Mouse (Mus musculus) cortical plate, adult 2 months (tissue): ENCODE data around the gene Lpp.

ENCODE experiments used
- CTCF ChIP-seq: fragments of 200-500 bp; IDR thresholded peaks from 2 replicates; pipeline ENCODE4 v1.5.1; 2011; ENCODE audit warnings: mild to moderate bottlenecking, control low read depth, low read length; ENCODE audit not compliant: insufficient read depth; ENCODE audit errors: extremely low read depth
- POLR2A ChIP-seq: fragments of 200-500 bp; IDR thresholded peaks from 2 replicates; pipeline ENCODE4 v1.6.1; 2011; ENCODE audit warnings: mild to moderate bottlenecking, low read length, control low read depth; ENCODE audit not compliant: insufficient read depth; ENCODE audit errors: extremely low read depth

- TF ChIP-seq CTCF (no peak), POLR2A (no peak)
Observed at GRCm38 (mm10) chr16:24568061-24568460, 174.8 kb downstream of the Lpp start.
